Comparison of ENCODE assay signal across 25 mouse cellular contexts in the genomic region with DNA sequence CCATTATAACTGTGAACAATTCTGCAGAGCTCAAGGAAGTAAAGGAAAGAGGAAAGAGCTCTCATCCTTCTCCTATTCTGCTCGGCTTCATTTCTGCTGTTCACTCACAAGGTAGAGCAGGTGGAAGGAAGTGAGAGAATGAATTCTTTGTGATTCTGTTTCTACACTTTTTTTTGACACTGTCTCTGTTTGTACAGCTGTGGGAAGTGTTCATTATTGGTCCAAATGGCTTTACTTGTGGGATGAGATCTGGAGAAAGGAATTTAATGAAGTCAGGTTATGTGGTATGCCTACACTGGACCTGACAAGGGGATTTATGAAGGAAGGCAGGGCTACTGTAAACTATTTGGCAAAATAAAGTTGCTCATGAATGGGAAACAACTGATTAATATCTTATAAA. TPM values are rescaled to one million over a fixed set of nuclear protein-coding genes. Genes with fewer than 3 reads are reported as not detected.
"Had no signal": no experiment of that assay in that cellular context is flagged by ENCODE, and none has a peak within 500 bp of the region (broad histone marks: within the 10 kb centered on the region; RNA-seq: fewer than 3 reads in every experiment).

No protein-coding gene starts in this region.

- H3K27ac ChIP-seq: kidney, embryonic 15.5 days; limb, embryonic 12.5 days; liver, embryonic 12.5 days; liver, embryonic 15.5 days; midbrain, embryonic 13.5 days had no signal

- H3K36me3 ChIP-seq: kidney, embryonic 15.5 days; limb, embryonic 12.5 days; liver, embryonic 12.5 days; liver, embryonic 15.5 days; midbrain, embryonic 13.5 days had no signal

- H3K4me2 ChIP-seq: kidney, embryonic 15.5 days; limb, embryonic 12.5 days; liver, embryonic 12.5 days; liver, embryonic 15.5 days; midbrain, embryonic 13.5 days had no signal

- H3K4me1 ChIP-seq: kidney, embryonic 15.5 days; limb, embryonic 12.5 days; liver, embryonic 12.5 days; liver, embryonic 15.5 days; megakaryocyte, embryonic 14.5 days; midbrain, embryonic 13.5 days had no signal

- H3K9me3 ChIP-seq: kidney, embryonic 15.5 days; limb, embryonic 12.5 days; liver, embryonic 12.5 days; liver, embryonic 15.5 days; megakaryocyte, embryonic 14.5 days; midbrain, embryonic 13.5 days had no signal

- ATAC-seq: intestine, postnatal 0 days; liver, embryonic 12.5 days; midbrain, embryonic 13.5 days; midbrain, embryonic 16.5 days had no signal

- H3K4me3 ChIP-seq: kidney, embryonic 15.5 days; limb, embryonic 12.5 days; liver, embryonic 12.5 days; liver, embryonic 15.5 days; megakaryocyte, embryonic 14.5 days; midbrain, embryonic 13.5 days had no signal

- DNase-seq: kidney, adult 2 months; kidney, postnatal 14 days; kidney, postnatal 4 days; liver; lung, adult 18-20 months; lung, postnatal 36 days; thymus, adult 18-20 months; thymus, postnatal 36 days had no signal

- H3K9ac ChIP-seq: kidney, embryonic 15.5 days; limb, embryonic 12.5 days; liver, embryonic 12.5 days; liver, embryonic 15.5 days; midbrain, embryonic 13.5 days had no signal

- H3K27me3 ChIP-seq: kidney, embryonic 15.5 days; limb, embryonic 12.5 days; liver, embryonic 12.5 days; liver, embryonic 15.5 days; megakaryocyte, embryonic 14.5 days; midbrain, embryonic 13.5 days had no signal

RNA-seq across cellular contexts. Expression of a gene that starts 23.9 kb away (rescaled TPM):
- total RNA-seq: layer of hippocampus, adult 18-20 months; layer of hippocampus, postnatal 14 days; left cerebral cortex, postnatal 36 days; monocyte, adult 5-6 weeks had no signal
- polyA plus RNA-seq: kidney, adult 2 months; kidney, embryonic 15.5 days; limb, embryonic 12.5 days; liver, embryonic 12.5 days; liver, embryonic 15.5 days; lung, embryonic 16.5 days; midbrain, embryonic 13.5 days; midbrain, embryonic 16.5 days; neural tube, embryonic 11.5 days; urinary bladder, adult 2 months had no signal

RNA-seq across cellular contexts. Expression of a gene that starts 52.7 kb away (rescaled TPM):
- total RNA-seq: layer of hippocampus, adult 18-20 months; left cerebral cortex, postnatal 36 days had no signal
- polyA plus RNA-seq: limb, embryonic 12.5 days; midbrain, embryonic 13.5 days; midbrain, embryonic 16.5 days; neural tube, embryonic 11.5 days; neural tube, embryonic 14.5 days; small intestine, adult 2 months had no signal
